Mouse (Mus musculus) MEL (cell line): Measurements from ENCODE around the gene Mark2. TPM values are rescaled to one million over a fixed set of nuclear protein-coding genes. Genes with fewer than 3 reads are reported as not detected.

Experiments
- DNase-seq: peaks from one replicate; pipeline ENCODE4 v3.0.0; 2011; ENCODE audit warnings: low read depth, low spot score
- H3K27ac ChIP-seq: 2 replicates; pipeline ENCODE4 v1.5.1; 2012; ENCODE audit warnings: low read depth, mild to moderate bottlenecking, control low read depth, low read length, moderate library complexity; ENCODE audit not compliant: control insufficient read depth
- H3K27me3 ChIP-seq, 2 experiments: fragments of 150-350 bp in 1 of 2; sonication (generic) in 1 of 2; 2 replicates each; pipeline ENCODE4 v1.6.1; 2012; ENCODE audit warnings: low read length in 2 of 2, mild to moderate bottlenecking in 2 of 2, improper control_type of control experiment in 1 of 2, moderate library complexity in 1 of 2; ENCODE audit not compliant: insufficient read depth in 2 of 2, control insufficient read depth in 1 of 2
- H3K36me3 ChIP-seq, 2 experiments: 2 replicates each; pipeline ENCODE4 v1.6.1; 2012 to 2014; ENCODE audit warnings: low read length in 2 of 2, improper control_type of control experiment in 1 of 2, inconsistent platforms in 1 of 2, mild to moderate bottlenecking in 1 of 2; ENCODE audit not compliant: insufficient read depth in 2 of 2, control insufficient read depth in 1 of 2
- H3K4me1 ChIP-seq, 2 experiments: fragments of 150-350 bp in 1 of 2; sonication (generic) in 1 of 2; 2 replicates each; pipeline ENCODE4 v1.6.1; 2012; ENCODE audit warnings: low read length in 2 of 2, improper control_type of control experiment in 1 of 2, mild to moderate bottlenecking in 1 of 2; ENCODE audit not compliant: insufficient read depth in 2 of 2, control insufficient read depth in 1 of 2
- H3K4me3 ChIP-seq, 2 experiments: fragments of 150-350 bp in 1 of 2; sonication (generic) in 1 of 2; 2 replicates each; pipeline ENCODE4 v1.5.1; 2012; ENCODE audit warnings: low read depth in 2 of 2, low read length in 2 of 2, mild to moderate bottlenecking in 2 of 2, moderate library complexity in 2 of 2, control low read depth in 1 of 2, improper control_type of control experiment in 1 of 2; ENCODE audit not compliant: control insufficient read depth in 1 of 2, insufficient read depth in 1 of 2
- H3K79me2 ChIP-seq: 2 replicates; pipeline ENCODE4 v1.6.1; 2012; ENCODE audit warnings: mild to moderate bottlenecking, low read length, moderate library complexity; ENCODE audit not compliant: control insufficient read depth, poor library complexity, insufficient read depth
- H3K9ac ChIP-seq: 2 replicates; pipeline ENCODE4 v1.6.1; 2012; ENCODE audit warnings: low read depth, mild to moderate bottlenecking, control low read depth, low read length, moderate library complexity; ENCODE audit not compliant: control insufficient read depth, poor library complexity, severe bottlenecking
- H3K9me3 ChIP-seq: fragments of 150-350 bp; sonication (generic); replicated peaks from 2 replicates; pipeline ENCODE4 v1.6.1; 2012; ENCODE audit warnings: mild to moderate bottlenecking, low read length, improper control_type of control experiment, moderate library complexity; ENCODE audit not compliant: insufficient read depth
- BHLHE40 ChIP-seq: IDR thresholded peaks from 2 replicates; pipeline ENCODE4 v1.6.1; 2012; ENCODE audit warnings: low read depth, mild to moderate bottlenecking, inconsistent platforms, low read length, improper control_type of control experiment, borderline replicate concordance
- CHD2 ChIP-seq: IDR thresholded peaks from 2 replicates; pipeline ENCODE4 v1.6.1; 2011; ENCODE audit warnings: low read length, improper control_type of control experiment
- CTCF ChIP-seq, 3 experiments: IDR thresholded peaks in 2 of 3; conservative IDR thresholded peaks in 1 of 3; 2 replicates each; pipeline ENCODE4 v1.5.1; 2011 to 2012; ENCODE audit warnings: low read length in 3 of 3, low read depth in 2 of 3, mild to moderate bottlenecking in 2 of 3, improper control_type of control experiment in 1 of 3, inconsistent platforms in 1 of 3, mixed read lengths in 1 of 3, moderate library complexity in 1 of 3; ENCODE audit not compliant: control insufficient read depth in 1 of 3, insufficient read depth in 1 of 3, poor library complexity in 1 of 3, severe bottlenecking in 1 of 3
- E2F4 ChIP-seq: IDR thresholded peaks from 2 replicates; pipeline ENCODE4 v1.6.1; 2011; ENCODE audit warnings: low read depth, low read length, improper control_type of control experiment, borderline replicate concordance
- ELF1 ChIP-seq: IDR thresholded peaks from 2 replicates; pipeline ENCODE4 v1.6.1; 2014; ENCODE audit warnings: low read depth, mild to moderate bottlenecking, inconsistent platforms, low read length, improper control_type of control experiment, moderate library complexity
- EP300 ChIP-seq, 2 experiments: IDR thresholded peaks; 2 replicates each; pipeline ENCODE4 v1.6.1; 2011; ENCODE audit warnings: improper control_type of control experiment in 2 of 2, low read length in 2 of 2, low read depth in 1 of 2, mild to moderate bottlenecking in 1 of 2
- ETS1 ChIP-seq: IDR thresholded peaks from 2 replicates; pipeline ENCODE4 v1.6.1; 2012; ENCODE audit warnings: low read depth, mild to moderate bottlenecking, inconsistent platforms, low read length, improper control_type of control experiment, moderate library complexity
- GABPA ChIP-seq: IDR thresholded peaks from 2 replicates; pipeline ENCODE4 v1.6.1; 2012; ENCODE audit warnings: low read depth, mild to moderate bottlenecking, inconsistent platforms, low read length, improper control_type of control experiment, moderate library complexity
- GATA1 ChIP-seq: IDR thresholded peaks from 2 replicates; pipeline ENCODE4 v1.6.1; 2011; ENCODE audit warnings: low read depth, low read length, improper control_type of control experiment
- HCFC1 ChIP-seq: IDR thresholded peaks from 2 replicates; pipeline ENCODE4 v1.6.1; 2012; ENCODE audit warnings: low read depth, mild to moderate bottlenecking, inconsistent platforms, low read length, improper control_type of control experiment, moderate library complexity
- JUND ChIP-seq: IDR thresholded peaks from 2 replicates; pipeline ENCODE4 v1.6.1; 2011; ENCODE audit warnings: low read depth, mild to moderate bottlenecking, improper control_type of control experiment, low read length
- KAT2A ChIP-seq: conservative IDR thresholded peaks from 2 replicates; pipeline ENCODE4 v1.6.1; 2012; ENCODE audit warnings: low read depth, low read length, improper control_type of control experiment, inconsistent platforms
- MAFK ChIP-seq: IDR thresholded peaks from 2 replicates; pipeline ENCODE4 v1.6.1; 2011; ENCODE audit warnings: low read depth, mild to moderate bottlenecking, low read length, improper control_type of control experiment, borderline replicate concordance
- MAX ChIP-seq: IDR thresholded peaks from 2 replicates; pipeline ENCODE4 v1.6.1; 2011; ENCODE audit warnings: low read length, improper control_type of control experiment
- MAZ ChIP-seq: IDR thresholded peaks from 2 replicates; pipeline ENCODE4 v1.6.1; 2012; ENCODE audit warnings: low read depth, mild to moderate bottlenecking, inconsistent platforms, low read length, improper control_type of control experiment
- MEF2A ChIP-seq: IDR thresholded peaks from 2 replicates; pipeline ENCODE4 v1.6.1; 2014; ENCODE audit warnings: low read depth, mild to moderate bottlenecking, inconsistent platforms, low read length, improper control_type of control experiment; ENCODE audit not compliant: poor library complexity, insufficient replicate concordance, severe bottlenecking; ENCODE audit errors: extremely low read depth
- MXI1 ChIP-seq: IDR thresholded peaks from 2 replicates; pipeline ENCODE4 v1.6.1; 2011; ENCODE audit warnings: mild to moderate bottlenecking, low read depth, low read length, improper control_type of control experiment
- MYB ChIP-seq: IDR thresholded peaks from 2 replicates; pipeline ENCODE4 v1.6.1; 2011; ENCODE audit warnings: mild to moderate bottlenecking, low read depth, low read length, improper control_type of control experiment
- MYC ChIP-seq: IDR thresholded peaks from 2 replicates; pipeline ENCODE4 v1.6.1; 2011; ENCODE audit warnings: low read depth, mild to moderate bottlenecking, low read length, improper control_type of control experiment, moderate library complexity
- NELFE ChIP-seq: IDR thresholded peaks from 2 replicates; pipeline ENCODE4 v1.6.1; 2011; ENCODE audit warnings: low read depth, low read length, improper control_type of control experiment
- NRF1 ChIP-seq: IDR thresholded peaks from 2 replicates; pipeline ENCODE4 v1.6.1; 2014; ENCODE audit warnings: low read depth, mild to moderate bottlenecking, inconsistent platforms, low read length, improper control_type of control experiment, moderate library complexity; ENCODE audit not compliant: poor library complexity, insufficient read depth, severe bottlenecking
- POLR2A ChIP-seq, 2 experiments: IDR thresholded peaks; 2 replicates each; pipeline ENCODE4 v1.6.1; 2011 to 2012; ENCODE audit warnings: low read length in 2 of 2, mild to moderate bottlenecking in 2 of 2, control low read depth in 1 of 2, improper control_type of control experiment in 1 of 2, low read depth in 1 of 2, moderate library complexity in 1 of 2; ENCODE audit not compliant: control insufficient read depth in 1 of 2, insufficient read depth in 1 of 2, poor library complexity in 1 of 2
- POLR2AphosphoS2 ChIP-seq: IDR thresholded peaks from 2 replicates; pipeline ENCODE4 v1.6.1; 2011; ENCODE audit warnings: low read length, improper control_type of control experiment
- POLR2AphosphoS5 ChIP-seq: IDR thresholded peaks from 2 replicates; pipeline ENCODE4 v1.6.1; 2012; ENCODE audit warnings: low read depth, borderline replicate concordance, mild to moderate bottlenecking, inconsistent platforms, low read length, moderate library complexity, mixed read lengths
- RAD21 ChIP-seq: IDR thresholded peaks from 2 replicates; pipeline ENCODE4 v1.6.1; 2011; ENCODE audit warnings: mild to moderate bottlenecking, low read depth, low read length, improper control_type of control experiment
- RCOR1 ChIP-seq: IDR thresholded peaks from 2 replicates; pipeline ENCODE4 v1.6.1; 2012; ENCODE audit warnings: low read depth, mild to moderate bottlenecking, inconsistent platforms, low read length, improper control_type of control experiment
- SIN3A ChIP-seq: IDR thresholded peaks from 2 replicates; pipeline ENCODE4 v1.6.1; 2012; ENCODE audit warnings: low read length, improper control_type of control experiment, inconsistent platforms
- SMC3 ChIP-seq: IDR thresholded peaks from 2 replicates; pipeline ENCODE4 v1.6.1; 2011; ENCODE audit warnings: low read depth, low read length, improper control_type of control experiment
- TAL1 ChIP-seq: IDR thresholded peaks from 2 replicates; pipeline ENCODE4 v1.6.1; 2012; ENCODE audit warnings: mild to moderate bottlenecking, inconsistent platforms, low read length, moderate library complexity, mixed read lengths
- TBP ChIP-seq: IDR thresholded peaks from 2 replicates; pipeline ENCODE4 v1.8.0; 2011; ENCODE audit warnings: low read depth, low read length, improper control_type of control experiment
- TCF12 ChIP-seq: IDR thresholded peaks from 2 replicates; pipeline ENCODE4 v1.6.1; 2014; ENCODE audit warnings: low read depth, mild to moderate bottlenecking, inconsistent platforms, low read length, improper control_type of control experiment, moderate library complexity
- UBTF ChIP-seq: IDR thresholded peaks from 2 replicates; pipeline ENCODE4 v1.6.1; 2012; ENCODE audit warnings: low read depth, mild to moderate bottlenecking, inconsistent platforms, low read length, improper control_type of control experiment, moderate library complexity, borderline replicate concordance; ENCODE audit not compliant: insufficient read depth
- USF1 ChIP-seq: IDR thresholded peaks from 2 replicates; pipeline ENCODE4 v1.6.1; 2014; ENCODE audit warnings: low read depth, mild to moderate bottlenecking, inconsistent platforms, low read length, improper control_type of control experiment, moderate library complexity
- USF2 ChIP-seq, 2 experiments: IDR thresholded peaks; 2 replicates each; pipeline ENCODE4 v1.6.1; 2011 to 2012; ENCODE audit warnings: improper control_type of control experiment in 2 of 2, low read length in 2 of 2, borderline replicate concordance in 1 of 2, inconsistent platforms in 1 of 2, low read depth in 1 of 2, mild to moderate bottlenecking in 1 of 2; ENCODE audit not compliant: insufficient read depth in 1 of 2
- ZC3H11A ChIP-seq: IDR thresholded peaks from 2 replicates; pipeline ENCODE4 v1.6.1; 2012; ENCODE audit warnings: low read depth, mild to moderate bottlenecking, inconsistent platforms, low read length, improper control_type of control experiment
- ZKSCAN1 ChIP-seq: IDR thresholded peaks from 2 replicates; pipeline ENCODE4 v1.6.1; 2012; ENCODE audit warnings: low read depth, mild to moderate bottlenecking, inconsistent platforms, low read length, improper control_type of control experiment, moderate library complexity
- ZMIZ1 ChIP-seq: IDR thresholded peaks from 2 replicates; pipeline ENCODE4 v1.6.1; 2012; ENCODE audit warnings: low read depth, mild to moderate bottlenecking, inconsistent platforms, low read length, improper control_type of control experiment, moderate library complexity
- ZNF384 ChIP-seq: IDR thresholded peaks from 2 replicates; pipeline ENCODE4 v1.6.1; 2012; ENCODE audit warnings: low read depth, mild to moderate bottlenecking, inconsistent platforms, low read length, improper control_type of control experiment
- polyA plus RNA-seq, 2 experiments: library from polyadenylated mRNA; stranded (reverse) in 1 of 2; unstranded in 1 of 2; fragments of >175 nt in 1 of 2; fragments of >200 nt in 1 of 2; gene quantifications; 2 replicates each; pipeline versions ENCODE4 v1.2.1 to v1.2.4; 2012; ENCODE audit warnings: low replicate concordance in 2 of 2, low read depth in 1 of 2; ENCODE audit not compliant: insufficient read length in 2 of 2, insufficient read depth in 1 of 2, missing spikeins in 1 of 2
- total RNA-seq: library from RNA; depleted of rRNA; stranded (reverse); fragments of 300-350 nt; gene quantifications from 2 replicates; pipeline ENCODE4 v1.2.3, GENCODE M21; 2012

Mark2 gene
- total and polyA plus RNA-seq, 3 experiments: 36.1 to 72.4 TPM; not detected in 1

DNA sequence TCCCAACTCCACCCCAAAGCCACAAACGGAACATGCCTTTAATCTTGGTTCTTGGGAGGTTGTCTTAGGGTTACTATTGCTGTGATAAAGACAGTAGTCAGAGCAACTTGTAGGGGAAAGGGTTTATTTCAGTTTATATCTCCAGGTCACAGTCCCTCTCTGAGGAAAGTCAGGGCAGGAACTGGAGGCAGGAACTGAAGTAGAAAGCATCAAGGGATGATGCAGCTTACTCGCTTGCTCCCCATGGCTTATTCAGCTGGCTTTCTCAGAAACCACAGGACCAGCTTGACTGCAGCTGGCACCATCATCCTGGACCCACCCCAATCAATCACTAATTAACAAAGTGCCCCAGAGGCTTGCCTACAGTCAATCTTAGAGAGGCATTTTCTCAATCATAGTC is 28.0 kb downstream of the Mark2 start:
- H3K27ac ChIP-seq: peak overlapping the region; percentile 60
- no peaks in the 10 kb centered on the region for H3K27me3 ChIP-seq
- peaks cover 33 to 64% of the 10 kb centered on the region in 2 experiments for H3K4me1 ChIP-seq
- peaks cover 49% of the 10 kb centered on the region for H3K79me2 ChIP-seq
- H3K9me3 ChIP-seq: no peaks in the 10 kb centered on the region
- peaks cover 2 to 76% of the 10 kb centered on the region in 2 experiments for H3K36me3 ChIP-seq
- H3K9ac ChIP-seq: no peak overlapping the region
- no peak overlapping the region for H3K4me3 ChIP-seq
- DNase-seq: peak; percentile 66
- no peak for TF ChIP-seq MEF2A
- TF ChIP-seq GABPA: no peak
- TF ChIP-seq RCOR1: peak; percentile 44; the same call in 1 of the 2 replicates
- no peak for TF ChIP-seq USF1
- peak; percentile 54 for TF ChIP-seq ETS1
- peak; percentile 61 for TF ChIP-seq TAL1
- TF ChIP-seq MAZ: no peak
- no peak for TF ChIP-seq ZNF384
- TF ChIP-seq KAT2A: no peak
- TF ChIP-seq HCFC1: no peak
- TF ChIP-seq SIN3A: peak; percentile 50; the same call in 1 of the 2 replicates
- TF ChIP-seq TCF12: peak; percentile 69
- no peak for TF ChIP-seq BHLHE40
- TF ChIP-seq MAX: no peak
- TF ChIP-seq SMC3: no peak
- no peak for TF ChIP-seq CTCF (IDR thresholded peaks at IDR 0.05 in 2 of 3, conservative IDR thresholded peaks at IDR 0.05 in 1 of 3; ENCODE audit: control insufficient read depth in 1 of 3, insufficient read depth in 1 of 3, low read depth in 2 of 3, low read length in 3 of 3, poor library complexity in 1 of 3, severe bottlenecking in 1 of 3)
- TF ChIP-seq UBTF: no peak
- no peak for TF ChIP-seq MYC
- TF ChIP-seq NRF1: no peak
- TF ChIP-seq NELFE: no peak
- TF ChIP-seq MYB: peak; percentile 73
- no peak for TF ChIP-seq ZC3H11A
- TF ChIP-seq ZKSCAN1: 0 out of 2 replicates have a peak, but pooled peaks have one; percentile 53
- no peak for TF ChIP-seq RAD21
- no peak for TF ChIP-seq USF2 (IDR thresholded peaks at IDR 0.05; ENCODE audit: borderline replicate concordance in 1 of 2, insufficient read depth in 1 of 2, low read depth in 1 of 2, low read length in 2 of 2)
- no peak for TF ChIP-seq ELF1
- TF ChIP-seq POLR2A (IDR thresholded peaks at IDR 0.05; ENCODE audit: control insufficient read depth in 1 of 2, insufficient read depth in 1 of 2, low read depth in 1 of 2, low read length in 2 of 2, poor library complexity in 1 of 2): no peak
- TF ChIP-seq CHD2: no peak
- TF ChIP-seq POLR2AphosphoS5: no peak
- peak; percentile 72 for TF ChIP-seq GATA1
- TF ChIP-seq POLR2AphosphoS2: no peak
- TF ChIP-seq MXI1: no peak
- no peak for TF ChIP-seq E2F4
- TF ChIP-seq ZMIZ1: no peak
- peak; percentile 82 to 90 for TF ChIP-seq EP300 (IDR thresholded peaks at IDR 0.05; ENCODE audit: low read depth in 1 of 2, low read length in 2 of 2)
- TF ChIP-seq MAFK: no peak
- TF ChIP-seq TBP: 0 out of 2 replicates have a peak, but pooled peaks have one; percentile 8
- TF ChIP-seq JUND: no peak
